Mouse (Mus musculus): ENCODE results near the gene Dach1.

Dach1 gene

GRCm38 (mm10) chr14:97847641-97848040, 321.9 kb downstream of the Dach1 start:
- DNase-seq (ENCODE audit: low spot score), result no peak

DNA sequence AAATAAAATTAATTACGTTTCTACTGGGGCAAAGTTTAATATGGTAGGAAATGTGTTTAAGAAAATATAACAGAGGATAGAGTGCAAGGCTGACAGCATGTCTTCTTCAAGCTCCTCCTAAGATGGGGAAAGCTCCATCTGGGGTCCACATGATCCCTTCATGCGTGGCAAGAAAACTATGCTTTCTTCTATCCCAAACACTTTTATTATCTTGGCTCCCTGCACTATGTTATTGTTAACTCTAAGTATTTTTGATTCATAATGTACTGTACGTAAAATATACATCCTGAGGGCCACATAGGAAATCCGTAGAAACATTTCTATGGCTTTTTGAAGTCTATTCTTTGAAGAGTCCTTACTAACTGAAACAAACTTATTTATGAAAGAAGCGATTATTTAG, 330.3 kb downstream of the Dach1 start:
- DNase-seq (ENCODE audit: low spot score), result no peak

GRCm38 (mm10) chr14:97829865-97830264, 339.7 kb downstream of the Dach1 start:
- DNase-seq (ENCODE audit: low spot score), result no peak

GRCm38 (mm10) chr14:97814555-97815175, 354.9 kb downstream of the Dach1 start:
- DNase-seq (ENCODE audit: low spot score), result no peak

DNA sequence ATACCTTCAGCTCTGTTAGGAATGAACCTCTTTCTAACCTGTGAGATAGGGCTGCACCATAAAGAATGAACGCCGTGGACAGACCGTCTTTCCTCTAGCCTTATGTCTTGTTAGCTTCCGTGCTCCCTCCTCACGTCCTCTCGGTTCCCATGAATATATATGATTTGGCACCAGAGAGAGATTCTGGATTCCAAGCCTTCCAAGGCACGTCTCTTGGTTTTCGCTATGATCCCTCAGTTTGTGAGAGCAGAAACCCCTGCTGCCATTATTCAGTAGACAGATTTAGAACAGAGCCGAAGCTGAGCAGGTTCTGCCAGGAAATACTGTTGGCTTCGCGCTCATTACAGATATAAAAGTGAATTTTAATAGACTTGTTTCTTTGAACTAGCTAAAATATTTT, 356.0 kb downstream of the Dach1 start:
- DNase-seq (ENCODE audit: low spot score), result no peak

- DNase-seq (ENCODE audit: low spot score), result no peak
These were observed 374.1 kb downstream of the Dach1 start for GRCm38 (mm10) chr14:97795385-97795952.

DNA sequence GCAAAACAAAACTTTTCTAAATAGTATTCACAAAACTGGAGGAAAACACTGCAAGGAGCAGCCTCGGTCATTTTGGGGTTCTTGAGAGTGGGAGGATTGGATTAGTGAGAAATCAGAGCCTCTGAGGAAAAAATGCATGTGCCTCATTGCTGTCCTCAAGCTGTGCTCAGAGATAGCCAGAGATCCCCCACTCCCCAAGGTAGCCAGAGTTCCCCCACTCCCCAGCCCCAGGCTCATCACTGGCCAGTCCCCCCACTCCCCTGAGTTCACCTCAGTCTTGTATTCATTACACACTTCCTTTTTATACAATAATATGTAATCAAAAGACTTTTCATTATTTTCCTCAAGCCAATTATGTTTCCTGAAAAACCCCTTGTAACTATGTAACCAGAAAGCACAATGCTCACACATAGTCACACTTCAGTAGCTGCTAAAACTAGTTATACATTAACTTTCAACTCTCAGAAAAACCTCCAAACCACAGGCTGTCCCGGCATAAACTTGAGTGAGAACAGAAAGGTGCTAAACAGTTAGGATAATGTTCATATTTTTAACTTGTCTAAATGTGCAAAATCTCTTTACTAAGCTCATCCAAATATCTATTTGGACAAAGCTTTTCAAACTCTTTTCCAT, 395.3 kb downstream of the Dach1 start:
- DNase-seq (ENCODE audit: low spot score), result no peak

- no peak for DNase-seq (ENCODE audit: low spot score)
These were observed 415.2 kb downstream of the Dach1 start for GRCm38 (mm10) chr14:97754400-97754799.

DNA sequence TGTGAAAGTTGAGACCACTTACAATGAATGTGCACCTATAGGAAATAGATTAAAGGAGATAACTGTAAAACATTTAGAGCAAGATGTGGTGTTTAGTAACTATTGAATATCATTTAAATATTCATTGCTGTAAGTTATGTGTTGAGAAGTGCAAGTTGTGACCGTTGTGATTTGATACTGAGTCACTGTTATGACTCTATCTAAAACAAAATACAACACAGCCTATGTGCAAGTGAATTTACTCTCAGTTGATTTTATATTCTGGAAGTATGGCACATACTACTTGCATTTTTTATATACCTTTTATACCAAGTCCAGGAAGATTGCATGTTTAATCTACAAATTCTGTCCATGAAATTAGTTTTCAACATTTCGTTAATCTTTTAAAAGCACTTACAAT, 415.6 kb downstream of the Dach1 start:
- DNase-seq (ENCODE audit: low spot score), result no peak

- DNase-seq (ENCODE audit: low spot score), result no peak
These were observed 426.3 kb downstream of the Dach1 start for GRCm38 (mm10) chr14:97743252-97743651.

- DNase-seq (ENCODE audit: low spot score), result no peak
These were observed 426.8 kb downstream of the Dach1 start for GRCm38 (mm10) chr14:97742785-97743184.

All from MN1 (cell line).